Comparison of ENCODE assay signal across 8 mouse cellular contexts in the genomic region with DNA sequence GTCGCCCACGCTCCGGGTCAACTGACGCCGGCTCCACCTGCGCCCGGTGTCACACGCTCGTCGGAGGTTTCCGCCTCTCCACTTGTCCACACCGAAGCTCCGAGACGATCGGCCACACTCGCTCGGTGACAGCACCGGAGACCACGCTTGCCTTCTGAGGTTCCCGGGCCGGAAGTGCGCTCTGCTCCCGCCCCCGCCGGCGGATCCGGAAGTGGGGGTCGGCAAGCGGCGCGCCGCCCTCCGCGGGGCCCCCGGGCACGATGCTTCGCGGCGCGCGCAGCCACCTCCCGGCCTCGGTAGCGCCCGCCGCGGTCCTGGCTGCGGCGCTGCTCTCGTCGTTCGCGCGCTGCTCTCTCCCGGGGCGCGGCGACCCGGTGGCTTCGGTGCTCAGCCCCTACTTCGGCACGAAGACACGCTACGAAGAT. TPM values are rescaled to one million over a fixed set of nuclear protein-coding genes. Genes with fewer than 3 reads are reported as not detected.
A peak's percentile ranks its signal among the peaks of the same experiment; 100 is the strongest.
DNase-seq lines count a peak whose midpoint lies in the region; ATAC-seq lines count a peak whose summit lies in the region.

Gene Minpp1, plus strand, starts transcription at position 89 of the 425 bp plus-strand sequence.

- peak within 1 kb of the TSS; percentile 91 for H3K27ac ChIP-seq in hindbrain, embryonic 13.5 days

- H3K9me3 ChIP-seq in hindbrain, embryonic 13.5 days: no peaks in the 10 kb centered on the region

- ATAC-seq in hindbrain, embryonic 13.5 days (ENCODE audit: low FRiP score): peak; percentile 96

- under 1% methylated on average over 64 of the region's 64 CpGs for WGBS in hindbrain, embryonic 13.5 days

- no peaks in the 10 kb centered on the region for H3K36me3 ChIP-seq in hindbrain, embryonic 13.5 days

- peak within 1 kb of the TSS; percentile 76 for H3K4me3 ChIP-seq in hindbrain, embryonic 13.5 days

- peak within 1 kb of the TSS; percentile 75 for H3K4me2 ChIP-seq in hindbrain, embryonic 13.5 days

- peaks cover 30% of the 10 kb centered on the region for H3K4me1 ChIP-seq in hindbrain, embryonic 13.5 days (replicated peaks)

- peak within 1 kb of the TSS; percentile 85 for H3K9ac ChIP-seq in hindbrain, embryonic 13.5 days

- peak; percentile 73 for DNase-seq in R1 (ENCODE audit: low read depth, low spot score)
- peak; percentile 88 to 91 for DNase-seq in cerebellum, postnatal 14 days
- DNase-seq in frontal cortex, postnatal 25 days (ENCODE audit: low spot score in 2 of 2): peak; percentile 70 to 79
- peak; percentile 71 for DNase-seq in left cerebral cortex, adult 11 months (ENCODE audit: low spot score)
- peak; percentile 89 to 91 for DNase-seq in lung, postnatal 4 days
- DNase-seq in retina, postnatal 7 days (ENCODE audit: low read depth, low spot score): peak; percentile 77
- DNase-seq in urinary bladder, postnatal 10 days (ENCODE audit: low spot score): peak; percentile 36

- no peaks in the 10 kb centered on the region for H3K27me3 ChIP-seq in hindbrain, embryonic 13.5 days

RNA-seq across cellular contexts. Expression of gene Minpp1, which starts in this region (rescaled TPM):
- 53.0 and 55.0 TPM in 2 replicates for polyA plus RNA-seq in hindbrain, embryonic 13.5 days (2015; fragmentation: Nextera tagmentation; extraction: Ambion mirVana)

Comparison
In these comparisons a context has a peak if more than half of its experiments do, and no peak if none do; other contexts are left out.
1. Peak in every context shown above with its lines: DNase-seq, ATAC-seq, H3K4me3 ChIP-seq and H3K27ac ChIP-seq.
2. DNase-seq: peak in every context shown above with its lines; median percentile 90 in lung, postnatal 4 days; 90 in cerebellum, postnatal 14 days; 77 in retina, postnatal 7 days; 74 in frontal cortex, postnatal 25 days; 73 in R1; 71 in left cerebral cortex, adult 11 months; 36 in urinary bladder, postnatal 10 days.